Mouse (Mus musculus): ENCODE measurements at regions not wholly inside any gene's neighbourhood (a gene's known extent, or its start where the extent isn't known, plus 50 kb on each side); places are given as distances from the start of the nearest gene placed in this dataset.
"Not testable (repeated sequence)": the region's sequence is repeated elsewhere in the genome, so short reads cannot be mapped to it uniquely, and the experiment has no call there.

- DNase-seq (ENCODE audit: low read depth, low spot score) = no peak
Measured at GRCm38 (mm10) chr10:45855514-45855913, 277.9 kb downstream of the Hace1 start.

- no peak for DNase-seq (ENCODE audit: low read depth, low spot score)
Measured at GRCm38 (mm10) chr10:45859137-45859536, 281.5 kb downstream of the Hace1 start.

- no peak for DNase-seq (ENCODE audit: low read depth, low spot score)
Measured at GRCm38 (mm10) chr10:45859909-45860308, 282.3 kb downstream of the Hace1 start.

- no peak for DNase-seq (ENCODE audit: low read depth, low spot score)
Measured at GRCm38 (mm10) chr10:45860696-45861095, 283.1 kb downstream of the Hace1 start.

DNA sequence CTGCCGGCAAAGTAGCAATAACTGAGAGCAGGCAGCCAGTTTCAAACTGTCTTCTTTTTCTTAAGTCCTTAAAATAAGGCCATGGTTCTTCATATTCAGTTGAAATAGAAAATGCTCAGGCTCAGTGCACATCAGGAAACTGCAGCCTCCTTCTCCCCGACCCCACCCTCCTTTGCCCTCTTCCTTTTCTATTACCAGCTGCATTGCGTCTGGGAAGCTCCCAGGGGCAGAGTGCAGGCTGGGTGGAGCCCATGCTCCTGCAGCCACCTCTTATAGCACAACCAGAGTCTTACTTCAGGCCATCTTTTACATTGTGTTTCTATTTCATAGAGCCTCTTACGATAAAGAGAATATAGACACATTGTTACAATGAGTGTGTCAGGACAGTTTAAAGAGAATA is 288.2 kb downstream of the Hace1 start:
- no peak for DNase-seq (ENCODE audit: low read depth, low spot score)

GRCm38 (mm10) chr10:45866860-45867259 is 289.2 kb downstream of the Hace1 start:
- DNase-seq (ENCODE audit: low read depth, low spot score) = no peak

- peak; percentile 27 for DNase-seq (ENCODE audit: low read depth, low spot score)
Measured at GRCm38 (mm10) chr10:45871028-45871427, 293.4 kb downstream of the Hace1 start.

DNA sequence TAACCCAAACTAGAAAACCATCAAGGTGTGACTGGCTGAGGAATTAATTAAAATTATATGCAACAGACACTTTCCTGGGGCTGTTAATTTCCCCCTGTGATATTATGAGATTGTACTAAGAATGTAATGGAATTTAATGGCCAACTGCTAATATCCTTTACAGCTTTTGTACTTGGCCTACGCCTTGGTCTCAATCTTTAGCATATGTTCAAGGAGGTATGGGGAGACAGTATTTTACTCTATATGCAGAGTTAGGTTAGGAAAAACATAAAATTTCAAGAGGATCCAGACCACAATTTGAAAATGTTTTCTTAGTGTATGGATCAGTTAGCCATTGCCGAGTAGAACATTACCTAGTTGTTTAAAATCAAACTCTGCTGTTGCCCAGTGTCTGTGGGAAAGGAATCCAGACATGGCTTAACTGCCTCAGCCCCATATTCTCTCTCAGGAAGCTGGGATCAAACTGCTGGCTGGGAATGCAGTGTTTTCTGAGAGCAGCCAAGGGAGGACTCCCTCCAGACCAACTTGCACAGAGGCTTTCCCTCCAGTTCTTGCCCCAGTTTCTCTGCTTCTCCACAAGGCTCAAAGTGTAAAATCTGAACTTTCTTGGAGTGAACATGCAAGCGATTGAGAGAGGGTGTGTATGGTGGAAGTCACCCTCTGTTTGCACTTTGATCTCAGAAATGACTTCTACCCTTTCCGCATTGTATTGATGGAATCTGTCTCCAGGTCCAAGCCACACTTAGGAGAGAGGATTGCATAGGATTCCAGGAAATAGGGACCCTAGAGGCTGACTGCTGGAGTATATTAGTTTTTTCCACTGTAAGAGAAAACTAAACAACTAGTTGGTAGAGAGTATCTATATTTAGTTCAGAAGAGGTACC is 294.6 kb downstream of the Hace1 start:
- no peak for DNase-seq (ENCODE audit: low read depth, low spot score)

- DNase-seq (ENCODE audit: low read depth, low spot score) = no peak
Measured at GRCm38 (mm10) chr10:45873805-45874780, 296.5 kb downstream of the Hace1 start.

- DNase-seq (ENCODE audit: low read depth, low spot score) = not testable (repeated sequence)
Measured at GRCm38 (mm10) chr10:45875287-45875686, 297.7 kb downstream of the Hace1 start.

GRCm38 (mm10) chr10:45883745-45884144 is 306.1 kb downstream of the Hace1 start:
- no peak for DNase-seq (ENCODE audit: low read depth, low spot score)

DNA sequence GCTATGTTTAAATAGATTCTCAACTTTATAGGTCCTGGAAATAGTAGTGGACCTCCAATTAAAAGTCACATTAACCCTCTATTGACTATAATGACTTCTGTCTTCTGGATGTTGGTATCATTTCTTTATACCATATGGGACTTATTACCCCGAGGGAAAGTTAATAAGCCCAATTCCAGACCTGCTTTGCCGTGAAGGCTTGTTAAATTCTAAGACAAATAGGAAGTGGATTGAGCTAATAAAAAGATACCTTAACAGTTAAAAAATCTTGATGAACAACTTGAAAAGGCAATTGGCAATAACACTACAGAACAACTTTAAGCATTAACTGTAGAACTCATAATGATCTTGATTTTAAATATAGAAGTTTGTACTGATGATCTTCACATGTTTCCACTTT is 309.0 kb downstream of the Hace1 start:
- DNase-seq (ENCODE audit: low read depth, low spot score) = no peak

- peak; percentile 46 for DNase-seq (ENCODE audit: low read depth, low spot score)
Measured at GRCm38 (mm10) chr10:45888835-45889234, 311.2 kb downstream of the Hace1 start.

DNA sequence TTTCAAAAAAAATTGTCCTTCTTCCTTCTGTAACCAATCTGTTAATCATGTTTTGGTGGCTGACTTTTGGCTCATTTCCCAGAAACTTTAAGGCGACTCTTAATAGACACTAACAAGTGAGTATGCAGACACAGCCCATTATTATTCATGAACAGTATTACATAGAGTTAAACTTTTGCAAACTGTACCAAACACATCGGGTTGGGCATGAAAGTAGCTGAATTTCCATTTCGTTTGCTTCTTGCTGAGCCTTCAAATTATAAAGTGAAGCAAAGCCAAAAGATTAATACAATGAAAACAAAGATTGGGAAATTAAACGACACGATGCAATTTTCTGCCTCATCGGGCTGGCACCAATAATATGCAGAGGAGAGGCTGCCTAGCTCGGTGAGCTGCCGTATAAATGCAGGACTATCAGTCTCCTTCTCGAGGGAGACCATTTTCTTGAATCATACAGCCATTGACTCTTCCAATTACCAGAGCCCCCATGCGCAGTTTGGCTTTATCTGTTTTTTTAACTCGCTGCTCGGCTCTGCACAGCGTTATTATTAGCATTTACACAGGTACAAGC is 311.8 kb downstream of the Hace1 start:
- no peak for DNase-seq (ENCODE audit: low read depth, low spot score)

- no peak for DNase-seq (ENCODE audit: low read depth, low spot score)
Measured at GRCm38 (mm10) chr10:45890088-45890626, 312.5 kb downstream of the Hace1 start.

DNA sequence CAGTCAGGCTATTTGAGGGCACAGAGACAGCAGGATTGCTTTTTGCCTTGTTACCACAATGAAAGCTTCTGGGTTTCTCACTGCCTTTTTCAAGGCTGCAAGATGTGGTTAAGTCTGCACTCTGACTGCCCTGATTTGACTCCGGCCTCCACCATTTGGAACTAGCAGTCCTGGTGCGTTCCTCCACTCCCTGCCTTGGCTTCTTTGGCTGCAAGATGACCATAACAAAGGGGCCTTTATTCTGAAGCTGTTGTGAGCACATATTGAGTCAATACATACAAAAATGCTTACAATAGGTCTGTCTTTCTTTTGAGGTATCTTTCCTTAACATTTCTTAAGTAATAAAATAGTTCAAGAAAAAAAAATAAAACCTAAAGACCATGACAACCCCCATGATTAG is 314.8 kb downstream of the Hace1 start:
- DNase-seq (ENCODE audit: low read depth, low spot score) = no peak

DNA sequence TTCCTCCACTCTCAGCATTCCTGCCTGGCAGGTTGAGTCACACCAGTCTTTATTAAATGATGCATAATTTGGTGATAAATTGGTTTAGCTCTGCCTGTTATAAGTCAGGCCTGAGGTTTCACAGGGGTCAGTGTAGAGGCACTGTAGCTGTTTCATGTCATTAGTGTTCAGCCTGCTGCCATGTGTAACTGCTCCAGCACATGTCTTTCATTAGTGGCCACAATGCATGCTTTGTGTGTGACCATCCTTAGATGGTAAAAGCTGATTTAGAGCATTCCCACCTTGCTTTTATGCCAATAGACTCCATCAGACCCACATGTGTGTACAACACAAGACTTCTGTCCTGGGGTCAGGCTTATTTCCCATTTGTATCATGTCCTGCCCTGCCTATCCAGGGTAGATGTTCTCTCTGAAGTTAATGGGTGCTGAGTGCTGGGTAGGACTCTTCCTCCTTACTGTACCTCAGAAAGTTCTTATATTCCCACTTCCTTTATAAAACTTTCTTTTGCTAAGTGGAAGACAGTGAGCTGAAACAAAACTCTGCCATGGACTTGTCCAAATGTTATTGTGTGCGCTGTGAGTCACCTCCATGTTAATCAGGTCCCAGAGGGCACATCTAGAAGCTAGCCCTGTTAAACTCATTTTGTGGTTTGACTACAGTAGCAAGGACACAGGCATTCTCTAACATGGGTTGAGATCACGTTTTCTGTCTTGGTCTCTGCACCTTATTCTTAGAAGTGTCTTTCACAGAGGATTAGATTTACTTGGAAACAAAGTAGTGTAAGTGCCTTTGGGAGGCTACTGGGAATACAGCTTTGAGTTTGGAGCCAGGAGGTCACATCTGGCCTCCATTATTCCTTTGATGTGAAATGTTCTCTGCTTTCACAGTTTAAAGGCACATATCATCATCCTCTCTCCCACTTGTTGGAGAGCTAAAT is 316.5 kb downstream of the Hace1 start:
- DNase-seq (ENCODE audit: low read depth, low spot score) = peak; percentile 7

- peak; percentile 7 for DNase-seq (ENCODE audit: low read depth, low spot score)
Measured at GRCm38 (mm10) chr10:45916928-45917327, 339.3 kb downstream of the Hace1 start.

- DNase-seq (ENCODE audit: low read depth, low spot score) = no peak
Measured at GRCm38 (mm10) chr10:45925746-45926145, 348.1 kb downstream of the Hace1 start.

- DNase-seq (ENCODE audit: low read depth, low spot score) = no peak
Measured at GRCm38 (mm10) chr10:45933631-45934310, 356.1 kb downstream of the Hace1 start.

Data from skeletal muscle tissue, adult 2 months (tissue).